Mouse (Mus musculus): ENCODE results near the gene Wasl. TPM values are rescaled to one million over a fixed set of nuclear protein-coding genes. Genes with fewer than 3 reads are reported as not detected.

Wasl gene
- polyA plus RNA-seq (2014; fragmentation: Nextera tagmentation; extraction: Ambion mirVana): 73.9 and 78.2 TPM in 2 replicates

- Histone ChIP-seq H3K4me1 (ENCODE audit: control insufficient read depth, insufficient read depth, low read length) (peaks cover 10% of the 10 kb centered on the region), H3K9me3 (ENCODE audit: control insufficient read depth, low read length) (no peaks in the 10 kb centered on the region), H3K27ac (ENCODE audit: low read depth, low read length) (peak within 1 kb of the TSS; percentile 97), H3K9ac (ENCODE audit: low read depth, low read length) (peak within 1 kb of the TSS; percentile 95), H3K4me3 (ENCODE audit: low read length) (peak within 1 kb of the TSS; percentile 97), H3K4me2 (replicated peaks; ENCODE audit: low read depth, low read length) (peak within 1 kb of the TSS; percentile 75), H3K27me3 (ENCODE audit: control insufficient read depth, insufficient read depth, low read length) (no peaks in the 10 kb centered on the region), H3K36me3 (ENCODE audit: control insufficient read depth, insufficient read depth, low read length) (no peaks in the 10 kb centered on the region)
- WGBS: under 1% methylated on average over 51 of the region's 63 CpGs
- peak; percentile 99 for ATAC-seq (ENCODE audit: low FRiP score, low TSS enrichment)
These were observed at the start of gene Wasl for GRCm38 (mm10) chr6:24664867-24665458. Gene Wasl, minus strand, starts transcription at chr6:24665009.

- Histone ChIP-seq H3K4me3 (ENCODE audit: low read length) (no peak overlapping the region), H3K9ac (ENCODE audit: low read depth, low read length) (no peak overlapping the region), H3K9me3 (ENCODE audit: control insufficient read depth, low read length) (no peaks in the 10 kb centered on the region), H3K27ac (ENCODE audit: low read depth, low read length) (no peak overlapping the region), H3K36me3 (ENCODE audit: control insufficient read depth, insufficient read depth, low read length) (no peaks in the 10 kb centered on the region), H3K4me2 (replicated peaks; ENCODE audit: low read depth, low read length) (no peak overlapping the region), H3K4me1 (ENCODE audit: control insufficient read depth, insufficient read depth, low read length) (no peaks in the 10 kb centered on the region), H3K27me3 (ENCODE audit: control insufficient read depth, insufficient read depth, low read length) (no peaks in the 10 kb centered on the region)
- no peak for ATAC-seq (ENCODE audit: low FRiP score, low TSS enrichment)
- WGBS: 67% methylated on average over 2 of the region's 2 CpGs
These were observed 42.7 kb upstream of the Wasl start for GRCm38 (mm10) chr6:24707499-24707898.

- H3K4me3 ChIP-seq (ENCODE audit: low read length): no peak overlapping the region
- no peaks in the 10 kb centered on the region for H3K4me1 ChIP-seq (ENCODE audit: control insufficient read depth, insufficient read depth, low read length)
- H3K27ac ChIP-seq (ENCODE audit: low read depth, low read length): no peak overlapping the region
- H3K27me3 ChIP-seq (ENCODE audit: control insufficient read depth, insufficient read depth, low read length): no peaks in the 10 kb centered on the region
- H3K4me2 ChIP-seq (replicated peaks; ENCODE audit: low read depth, low read length): no peak overlapping the region
- no peak for ATAC-seq (ENCODE audit: low FRiP score, low TSS enrichment)
- H3K9ac ChIP-seq (ENCODE audit: low read depth, low read length): no peak overlapping the region
- H3K36me3 ChIP-seq (ENCODE audit: control insufficient read depth, insufficient read depth, low read length): no peaks in the 10 kb centered on the region
- H3K9me3 ChIP-seq (ENCODE audit: control insufficient read depth, low read length): no peaks in the 10 kb centered on the region
- WGBS: 84% methylated on average over 5 of the region's 5 CpGs
These were observed 42.3 kb upstream of the Wasl start for GRCm38 (mm10) chr6:24707090-24707489.

- no peak for ATAC-seq (ENCODE audit: low FRiP score, low TSS enrichment)
- WGBS: 88% methylated on average over 5 of the region's 5 CpGs
- Histone ChIP-seq H3K9me3 (ENCODE audit: control insufficient read depth, low read length) (no peaks in the 10 kb centered on the region), H3K4me2 (replicated peaks; ENCODE audit: low read depth, low read length) (no peak overlapping the region), H3K4me3 (ENCODE audit: low read length) (no peak overlapping the region), H3K27ac (ENCODE audit: low read depth, low read length) (no peak overlapping the region), H3K36me3 (ENCODE audit: control insufficient read depth, insufficient read depth, low read length) (no peaks in the 10 kb centered on the region), H3K9ac (ENCODE audit: low read depth, low read length) (no peak overlapping the region), H3K27me3 (ENCODE audit: control insufficient read depth, insufficient read depth, low read length) (no peaks in the 10 kb centered on the region), H3K4me1 (ENCODE audit: control insufficient read depth, insufficient read depth, low read length) (no peaks in the 10 kb centered on the region)
These were observed 32.4 kb upstream of the Wasl start for GRCm38 (mm10) chr6:24697216-24697615.

GRCm38 (mm10) chr6:24696117-24696516 lies 31.3 kb upstream of the Wasl start:
- H3K9me3 ChIP-seq (ENCODE audit: control insufficient read depth, low read length): no peaks in the 10 kb centered on the region
- no peak overlapping the region for H3K4me2 ChIP-seq (replicated peaks; ENCODE audit: low read depth, low read length)
- no peaks in the 10 kb centered on the region for H3K4me1 ChIP-seq (ENCODE audit: control insufficient read depth, insufficient read depth, low read length)
- no peak for ATAC-seq (ENCODE audit: low FRiP score, low TSS enrichment)
- no peak overlapping the region for H3K9ac ChIP-seq (ENCODE audit: low read depth, low read length)
- H3K27me3 ChIP-seq (ENCODE audit: control insufficient read depth, insufficient read depth, low read length): no peaks in the 10 kb centered on the region
- H3K36me3 ChIP-seq (ENCODE audit: control insufficient read depth, insufficient read depth, low read length): no peaks in the 10 kb centered on the region
- no peak overlapping the region for H3K27ac ChIP-seq (ENCODE audit: low read depth, low read length)
- H3K4me3 ChIP-seq (ENCODE audit: low read length): no peak overlapping the region
- WGBS: 76% methylated on average over 4 of the region's 4 CpGs

- Histone ChIP-seq H3K9ac (ENCODE audit: low read depth, low read length) (no peak overlapping the region), H3K27ac (ENCODE audit: low read depth, low read length) (no peak overlapping the region), H3K36me3 (ENCODE audit: control insufficient read depth, insufficient read depth, low read length) (no peaks in the 10 kb centered on the region), H3K4me3 (ENCODE audit: low read length) (no peak overlapping the region), H3K4me1 (ENCODE audit: control insufficient read depth, insufficient read depth, low read length) (no peaks in the 10 kb centered on the region), H3K9me3 (ENCODE audit: control insufficient read depth, low read length) (no peaks in the 10 kb centered on the region), H3K27me3 (ENCODE audit: control insufficient read depth, insufficient read depth, low read length) (no peaks in the 10 kb centered on the region), H3K4me2 (replicated peaks; ENCODE audit: low read depth, low read length) (no peak overlapping the region)
- 80% methylated on average over 11 of the region's 11 CpGs for WGBS
- ATAC-seq (ENCODE audit: low FRiP score, low TSS enrichment): no peak
These were observed 29.9 kb upstream of the Wasl start for GRCm38 (mm10) chr6:24694455-24695410.

- Histone ChIP-seq H3K36me3 (ENCODE audit: control insufficient read depth, insufficient read depth, low read length) (no peaks in the 10 kb centered on the region), H3K4me1 (ENCODE audit: control insufficient read depth, insufficient read depth, low read length) (no peaks in the 10 kb centered on the region), H3K4me2 (replicated peaks; ENCODE audit: low read depth, low read length) (no peak overlapping the region), H3K4me3 (ENCODE audit: low read length) (no peak overlapping the region), H3K27me3 (ENCODE audit: control insufficient read depth, insufficient read depth, low read length) (no peaks in the 10 kb centered on the region), H3K27ac (ENCODE audit: low read depth, low read length) (no peak overlapping the region), H3K9ac (ENCODE audit: low read depth, low read length) (no peak overlapping the region), H3K9me3 (ENCODE audit: control insufficient read depth, low read length) (no peaks in the 10 kb centered on the region)
- WGBS: 44% methylated on average over 1 of the region's 1 CpGs
- no peak for ATAC-seq (ENCODE audit: low FRiP score, low TSS enrichment)
These were observed 23.1 kb upstream of the Wasl start for GRCm38 (mm10) chr6:24687871-24688270.

- no peak for ATAC-seq (ENCODE audit: low FRiP score, low TSS enrichment)
- no peak overlapping the region for H3K4me3 ChIP-seq (ENCODE audit: low read length)
- 89% methylated on average over 3 of the region's 3 CpGs for WGBS
These were observed 18.3 kb upstream of the Wasl start for GRCm38 (mm10) chr6:24683113-24683512.

GRCm38 (mm10) chr6:24667829-24668228 lies 3.0 kb upstream of the Wasl start:
- Histone ChIP-seq H3K4me3 (ENCODE audit: low read length) (no peak overlapping the region), H3K4me1 (ENCODE audit: control insufficient read depth, insufficient read depth, low read length) (no peaks in the 10 kb centered on the region; the same call in 1 of the 2 replicates), H3K4me2 (replicated peaks; ENCODE audit: low read depth, low read length) (no peak overlapping the region), H3K9me3 (ENCODE audit: control insufficient read depth, low read length) (no peaks in the 10 kb centered on the region), H3K27me3 (ENCODE audit: control insufficient read depth, insufficient read depth, low read length) (no peaks in the 10 kb centered on the region), H3K9ac (ENCODE audit: low read depth, low read length) (no peak overlapping the region), H3K27ac (ENCODE audit: low read depth, low read length) (no peak overlapping the region), H3K36me3 (ENCODE audit: control insufficient read depth, insufficient read depth, low read length) (no peaks in the 10 kb centered on the region)
- no peak for ATAC-seq (ENCODE audit: low FRiP score, low TSS enrichment)
- WGBS: 72% methylated on average over 3 of the region's 3 CpGs

More at GRCm38 (mm10) chr6:24683113-24683512, 18.3 kb upstream of the Wasl start:
- Histone ChIP-seq H3K4me2 (replicated peaks; ENCODE audit: low read depth, low read length) (no peak overlapping the region), H3K4me1 (ENCODE audit: control insufficient read depth, insufficient read depth, low read length) (no peaks in the 10 kb centered on the region), H3K27ac (ENCODE audit: low read depth, low read length) (no peak overlapping the region), H3K27me3 (ENCODE audit: control insufficient read depth, insufficient read depth, low read length) (no peaks in the 10 kb centered on the region), H3K9me3 (ENCODE audit: control insufficient read depth, low read length) (no peaks in the 10 kb centered on the region), H3K36me3 (ENCODE audit: control insufficient read depth, insufficient read depth, low read length) (no peaks in the 10 kb centered on the region), H3K9ac (ENCODE audit: low read depth, low read length) (no peak overlapping the region)
